Mouse (Mus musculus) frontal cortex, postnatal 10 days (tissue): Measurements from ENCODE around the gene Atp6v1e2.

Experiments used
- DNase-seq, 2 experiments: peaks; one replicate each; pipeline ENCODE4 v3.0.0; 2022; ENCODE audit warnings: low spot score in 2 of 2, mixed read lengths in 1 of 2

Atp6v1e2 gene

GRCm38 (mm10) chr17:86915540-86915939, 32.2 kb downstream of the Atp6v1e2 start:
- DNase-seq: no peak

- DNase-seq: peak in 1 of 2 experiments; percentile 4
These were observed 34.6 kb downstream of the Atp6v1e2 start for GRCm38 (mm10) chr17:86913003-86913607.

- no peak for DNase-seq
These were observed 36.4 kb downstream of the Atp6v1e2 start for GRCm38 (mm10) chr17:86911261-86911660.

- DNase-seq: peak in 1 of 2 experiments; percentile 47
These were observed 37.8 kb downstream of the Atp6v1e2 start for GRCm38 (mm10) chr17:86909733-86910495.

- no peak for DNase-seq
These were observed 39.4 kb downstream of the Atp6v1e2 start for GRCm38 (mm10) chr17:86908316-86908715.

- DNase-seq: no peak
These were observed 40.6 kb downstream of the Atp6v1e2 start for GRCm38 (mm10) chr17:86907092-86907491.

GRCm38 (mm10) chr17:86906601-86907000, 41.1 kb downstream of the Atp6v1e2 start:
- no peak for DNase-seq

GRCm38 (mm10) chr17:86906136-86906461, 41.6 kb downstream of the Atp6v1e2 start:
- peak in 1 of 2 experiments; percentile 84 for DNase-seq

- peak; percentile 62 for DNase-seq
These were observed 42.2 kb downstream of the Atp6v1e2 start for GRCm38 (mm10) chr17:86905297-86906135.

- DNase-seq: no peak
These were observed 43.5 kb downstream of the Atp6v1e2 start for GRCm38 (mm10) chr17:86904206-86904605.

GRCm38 (mm10) chr17:86903596-86903995, 44.1 kb downstream of the Atp6v1e2 start:
- no peak for DNase-seq

- no peak for DNase-seq
These were observed 45.2 kb downstream of the Atp6v1e2 start for GRCm38 (mm10) chr17:86902399-86903067.

- DNase-seq: no peak
These were observed 47.1 kb downstream of the Atp6v1e2 start for GRCm38 (mm10) chr17:86900564-86900963.

GRCm38 (mm10) chr17:86899821-86900220, 47.9 kb downstream of the Atp6v1e2 start:
- no peak for DNase-seq

- DNase-seq: no peak
These were observed 50.1 kb downstream of the Atp6v1e2 start for GRCm38 (mm10) chr17:86897486-86898165.

GRCm38 (mm10) chr17:86895191-86895590, 52.5 kb downstream of the Atp6v1e2 start:
- DNase-seq: no peak
